Mouse (Mus musculus) mouse trophoblast stem cell (cell line): ENCODE measurements around the gene Foxj2.

Source experiments
- in situ Hi-C, 2 experiments: fragments of 300-500 bp; cut with MseI, MboI; formaldehyde crosslinking; loops; 2 replicates in 1 of 2; 3 replicates in 1 of 2; pipeline ENCODE4 v1.15.1; 2025

Gene Foxj2

GRCm38 (mm10) chr6:122819306-122820070, at the start of gene Foxj2:
TSS of gene Foxj2 (plus strand) at chr6:122819914.
- in situ Hi-C loops, result no loop called here

- in situ Hi-C loops, result no loop called here
Measured at GRCm38 (mm10) chr6:122770760-122771315, 48.9 kb upstream of the Foxj2 start.

- in situ Hi-C loops, result no loop called here
Measured at GRCm38 (mm10) chr6:122772701-122773100, 47.0 kb upstream of the Foxj2 start.

GRCm38 (mm10) chr6:122774345-122774744, 45.4 kb upstream of the Foxj2 start:
- in situ Hi-C loops, result no loop called here

- in situ Hi-C loops, result loop anchor here in 1 of 2 experiments (5.0 kb wide), 1 partner anchor 34 kb away; no protein-coding TSS in a partner anchor
Measured at GRCm38 (mm10) chr6:122776040-122776439, 43.7 kb upstream of the Foxj2 start.

- in situ Hi-C loops, result loop anchor here (5.0 to 10.0 kb wide), 2 partner anchors 38 to 115 kb away; no protein-coding TSS in a partner anchor
Measured at GRCm38 (mm10) chr6:122779916-122780315, 39.8 kb upstream of the Foxj2 start.

GRCm38 (mm10) chr6:122781167-122781566, 38.5 kb upstream of the Foxj2 start:
- in situ Hi-C loops, result loop anchor here in 1 of 2 experiments (10.0 kb wide), 1 partner anchor 116 kb away; no protein-coding TSS in a partner anchor

GRCm38 (mm10) chr6:122782164-122782563, 37.5 kb upstream of the Foxj2 start:
- in situ Hi-C loops, result loop anchor here in 1 of 2 experiments (10.0 kb wide), 1 partner anchor 117 kb away; no protein-coding TSS in a partner anchor

GRCm38 (mm10) chr6:122784866-122785265, 34.8 kb upstream of the Foxj2 start:
- in situ Hi-C loops, result loop anchor here in 1 of 2 experiments (5.0 to 10.0 kb wide), 2 partner anchors 43 to 120 kb away; no protein-coding TSS in a partner anchor

- in situ Hi-C loops, result loop anchor here in 1 of 2 experiments (5.0 to 10.0 kb wide), 2 partner anchors 44 to 121 kb away; no protein-coding TSS in a partner anchor
Measured at GRCm38 (mm10) chr6:122786275-122786674, 33.4 kb upstream of the Foxj2 start.

GRCm38 (mm10) chr6:122795254-122795935, 24.3 kb upstream of the Foxj2 start:
- in situ Hi-C loops, result no loop called here

GRCm38 (mm10) chr6:122800640-122801300, 18.9 kb upstream of the Foxj2 start:
- in situ Hi-C loops, result no loop called here

- in situ Hi-C loops, result no loop called here
Measured at GRCm38 (mm10) chr6:122801301-122801800, 18.4 kb upstream of the Foxj2 start, which contains the start of gene Slc2a3. TSS of gene Slc2a3 (minus strand) at chr6:122801640.

- in situ Hi-C loops, result no loop called here
Measured at GRCm38 (mm10) chr6:122801801-122802514, 17.8 kb upstream of the Foxj2 start.

- in situ Hi-C loops, result no loop called here
Measured at GRCm38 (mm10) chr6:122804418-122804817, 15.3 kb upstream of the Foxj2 start.

GRCm38 (mm10) chr6:122810022-122810614, 9.6 kb upstream of the Foxj2 start:
- in situ Hi-C loops, result loop anchor here in 1 of 2 experiments (5.0 kb wide), 1 partner anchor 62 kb away; the partner anchor contains the start of gene Necap1

GRCm38 (mm10) chr6:122810615-122811279, 9.0 kb upstream of the Foxj2 start:
- in situ Hi-C loops, result loop anchor here in 1 of 2 experiments (5.0 kb wide), 1 partner anchor 62 kb away; the partner anchor contains the start of gene Necap1

- in situ Hi-C loops, result loop anchor here in 1 of 2 experiments (5.0 kb wide), 1 partner anchor 61 kb away; the partner anchor contains the start of gene Necap1
Measured at GRCm38 (mm10) chr6:122811280-122811652, 8.4 kb upstream of the Foxj2 start.
